Mouse (Mus musculus) liver, adult (tissue): Measurements from ENCODE around the gene C2cd4c.

ENCODE experiments used
- GATA4 ChIP-seq: IDR thresholded peaks from 2 replicates; pipeline ENCODE4 v1.6.1; 2014; ENCODE audit warnings: mild to moderate bottlenecking, low read length; ENCODE audit not compliant: insufficient replicate concordance

The C2cd4c gene

GRCm38 (mm10) chr10:79625398-79625797, 11.6 kb upstream of the C2cd4c start:
- TF ChIP-seq GATA4: no peak

DNA sequence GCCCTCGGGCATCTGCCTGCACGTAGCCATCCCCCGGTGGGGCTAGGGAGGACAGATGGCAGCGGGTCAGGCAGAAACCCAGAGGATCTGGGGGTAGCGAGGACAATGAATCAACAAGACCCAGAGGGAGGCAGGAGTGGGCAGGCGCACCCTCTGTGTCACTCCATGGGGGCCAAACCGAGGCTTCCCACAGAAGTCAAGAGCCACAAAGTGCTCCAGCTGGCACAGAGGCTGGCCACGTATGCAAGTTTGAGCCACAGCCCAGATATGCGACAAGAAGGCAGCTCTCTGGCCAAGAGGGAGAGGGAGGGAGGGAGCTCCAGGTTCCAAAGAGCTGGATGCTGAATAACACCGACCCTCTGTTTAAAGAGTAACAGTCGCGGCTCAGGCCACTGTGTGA, 10.1 kb upstream of the C2cd4c start:
- no peak for TF ChIP-seq GATA4

GRCm38 (mm10) chr10:79616376-79616775, 2.6 kb upstream of the C2cd4c start:
- TF ChIP-seq GATA4: no peak

GRCm38 (mm10) chr10:79615860-79616259, 2.0 kb upstream of the C2cd4c start:
- TF ChIP-seq GATA4: no peak

DNA sequence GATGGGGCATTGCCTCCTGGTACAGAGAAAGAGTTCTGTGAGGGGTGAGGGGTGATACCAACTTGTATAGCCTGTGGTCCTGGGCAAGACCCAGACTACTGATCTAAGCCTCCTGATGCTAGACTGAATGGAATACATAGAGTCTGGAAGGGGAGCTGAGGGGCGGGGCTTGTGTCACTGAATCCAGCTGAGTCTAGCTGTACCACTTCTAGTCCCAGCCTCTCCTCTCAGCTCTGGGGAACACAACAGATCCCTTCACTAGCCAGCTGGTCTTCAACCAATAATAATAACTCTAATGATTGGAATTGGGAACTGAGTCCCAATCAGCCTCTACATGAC, 449 bp upstream of the C2cd4c start:
- TF ChIP-seq GATA4: no peak

DNA sequence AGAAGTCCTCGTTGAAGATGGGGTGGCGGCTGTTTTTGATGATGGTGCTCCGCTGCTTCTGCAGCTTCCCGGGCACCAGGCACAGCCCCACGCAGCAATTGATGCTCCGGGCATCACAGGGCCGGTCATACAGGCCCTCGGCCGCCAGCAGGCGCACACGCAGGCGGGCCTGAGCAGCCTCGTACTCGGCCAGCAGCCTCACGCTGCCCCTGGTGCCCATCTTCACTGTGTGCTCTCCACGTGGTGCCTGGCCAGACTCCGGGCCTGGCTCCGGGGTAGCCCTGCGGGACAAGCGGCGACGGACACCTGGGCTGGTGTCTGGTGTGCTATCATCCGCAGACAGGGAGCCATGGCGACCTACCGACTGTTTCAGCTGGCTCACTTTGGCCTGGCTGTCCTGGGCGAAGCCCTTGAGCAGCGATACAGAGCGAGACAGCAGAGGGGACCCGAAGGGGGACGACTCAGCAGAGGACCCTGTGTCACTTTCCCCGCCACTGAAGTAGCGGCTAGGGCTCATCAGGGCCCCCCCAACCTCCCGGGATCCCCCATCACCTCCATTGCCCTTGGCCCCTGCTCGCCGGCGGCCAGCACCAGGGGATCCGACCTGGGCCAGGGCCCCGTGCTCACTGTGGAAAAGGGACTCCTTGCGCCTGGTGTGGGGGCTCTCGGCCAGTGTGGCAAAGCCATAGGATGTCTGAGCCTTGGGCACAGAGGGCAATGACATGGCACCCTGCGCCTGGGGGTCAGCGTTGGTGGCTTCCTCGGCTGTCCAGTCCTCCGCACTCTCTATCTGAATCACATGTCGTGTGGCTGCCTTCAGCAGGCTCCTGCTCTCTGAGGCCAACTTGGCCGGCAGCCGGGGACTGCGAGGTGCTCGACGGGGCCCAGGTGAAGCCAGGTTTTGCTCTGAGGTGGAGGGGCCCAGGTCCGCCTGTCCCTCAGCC, 1.4 kb downstream of the C2cd4c start:
- no peak for TF ChIP-seq GATA4

DNA sequence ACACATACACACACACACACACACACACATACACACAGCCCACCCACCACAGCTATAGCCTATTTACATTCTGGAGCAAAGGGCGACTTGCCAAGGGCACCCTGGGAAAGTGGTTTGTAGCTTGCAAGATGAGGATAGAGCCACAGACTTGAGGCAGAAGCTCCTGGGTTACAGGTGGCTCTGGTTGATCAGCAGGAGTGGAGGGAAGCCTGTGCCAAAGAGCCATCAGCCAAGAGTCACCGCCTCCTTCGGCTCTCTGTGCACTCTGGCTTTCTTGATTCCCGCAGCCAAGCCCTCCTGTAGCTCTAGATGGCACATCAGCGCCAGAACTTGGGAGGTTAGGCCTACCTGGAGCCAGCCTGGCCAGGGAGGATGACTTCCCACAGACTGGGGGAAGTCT, 2.5 kb downstream of the C2cd4c start:
- TF ChIP-seq GATA4: no peak

DNA sequence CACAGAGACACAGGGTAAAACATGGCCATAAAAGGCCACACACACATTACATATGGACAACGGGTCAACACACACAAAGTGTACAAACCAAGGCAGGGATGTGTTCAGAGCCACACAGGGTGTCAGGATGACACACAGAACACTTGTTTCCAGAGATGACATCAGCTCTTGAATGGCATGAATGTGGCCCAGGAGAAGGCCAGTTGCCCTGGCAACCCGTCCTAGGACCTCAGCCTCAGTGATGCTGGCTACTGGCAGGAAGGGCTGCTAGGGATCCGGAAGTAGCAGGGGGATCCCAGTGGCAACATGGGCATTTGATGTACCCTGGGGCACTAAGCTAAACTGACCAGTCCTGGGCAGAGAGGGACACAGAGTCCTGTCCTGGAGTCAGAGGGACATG, 4.5 kb downstream of the C2cd4c start:
- no peak for TF ChIP-seq GATA4

DNA sequence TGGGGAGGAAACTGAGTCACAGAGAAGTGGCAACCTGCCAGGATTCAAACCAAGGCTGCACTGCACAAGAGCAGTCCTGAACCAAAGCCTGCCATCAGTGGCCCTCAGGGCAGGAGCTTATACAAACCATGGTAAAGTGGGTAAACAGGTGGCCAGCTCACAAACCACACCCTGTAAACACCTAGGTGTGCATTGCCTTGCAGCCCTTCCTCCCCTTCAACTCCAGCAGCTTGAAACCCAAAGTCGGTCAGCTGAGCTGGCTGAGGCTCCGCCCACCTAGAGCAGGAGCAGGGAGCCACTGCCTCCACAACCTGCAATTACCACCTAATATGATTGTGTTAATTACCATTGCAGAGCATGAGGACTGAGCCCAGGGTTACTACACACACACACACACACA, 5.9 kb downstream of the C2cd4c start:
- no peak for TF ChIP-seq GATA4

DNA sequence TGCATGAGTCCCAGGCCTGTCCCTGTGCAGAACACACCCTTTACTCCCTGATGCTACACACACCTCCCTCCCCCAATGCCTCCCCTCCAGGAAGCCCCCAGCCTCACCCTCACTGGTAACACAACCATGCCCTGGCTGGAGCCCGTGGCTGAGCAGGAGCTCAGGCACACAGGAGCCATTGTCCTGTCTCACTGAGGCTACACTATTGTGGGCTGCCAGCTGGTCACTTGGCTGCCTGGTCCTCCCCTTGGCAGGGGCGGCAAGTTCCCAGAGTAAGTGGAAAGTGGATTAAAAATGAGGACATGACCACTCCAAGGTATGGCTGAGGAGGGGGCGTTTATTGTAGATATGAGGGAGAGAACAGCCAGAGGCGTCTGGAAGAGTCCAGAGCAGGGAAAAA, 7.3 kb downstream of the C2cd4c start:
- no peak for TF ChIP-seq GATA4

GRCm38 (mm10) chr10:79597936-79598230, 15.9 kb downstream of the C2cd4c start:
- TF ChIP-seq GATA4: no peak

- TF ChIP-seq GATA4: no peak
Measured at GRCm38 (mm10) chr10:79597051-79597935, 16.5 kb downstream of the C2cd4c start.

- no peak for TF ChIP-seq GATA4
Measured at GRCm38 (mm10) chr10:79595590-79595929, 18.3 kb downstream of the C2cd4c start.

DNA sequence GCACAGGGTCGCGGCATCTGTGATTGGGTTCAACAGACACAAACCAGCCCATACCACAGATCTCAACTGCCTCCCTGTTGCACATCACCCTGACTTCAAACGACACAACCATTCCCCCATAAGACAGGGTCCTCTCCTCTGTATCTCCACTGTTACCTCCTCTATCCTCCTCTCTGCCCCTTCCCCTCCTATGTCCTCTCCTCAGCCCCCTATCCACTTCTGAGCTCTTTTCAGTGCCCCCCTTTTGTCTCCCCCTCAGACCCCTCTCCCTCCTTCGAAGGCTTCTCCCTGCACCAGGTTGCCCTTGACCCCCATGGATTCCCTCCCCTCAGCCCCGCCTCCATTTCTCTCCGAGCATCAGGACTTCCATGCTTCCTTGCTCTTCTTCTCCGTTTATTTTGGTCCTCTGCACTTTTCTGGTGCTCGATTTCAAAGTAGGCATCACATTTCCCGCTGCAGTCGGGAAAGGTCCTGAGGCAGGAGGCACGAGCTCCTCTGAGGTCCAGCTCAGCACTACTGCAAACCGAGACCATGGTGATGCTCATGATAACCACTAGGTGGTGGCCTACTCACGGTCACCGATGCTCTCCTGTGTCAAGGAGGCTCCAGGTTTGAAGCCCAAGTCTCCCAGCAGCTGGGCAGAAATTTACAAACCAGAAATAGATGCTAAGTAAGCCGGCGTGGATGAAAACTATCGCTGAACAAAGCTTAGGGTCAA, 18.8 kb downstream of the C2cd4c start:
- no peak for TF ChIP-seq GATA4

- no peak for TF ChIP-seq GATA4
Measured at GRCm38 (mm10) chr10:79594111-79594510, 19.7 kb downstream of the C2cd4c start.

DNA sequence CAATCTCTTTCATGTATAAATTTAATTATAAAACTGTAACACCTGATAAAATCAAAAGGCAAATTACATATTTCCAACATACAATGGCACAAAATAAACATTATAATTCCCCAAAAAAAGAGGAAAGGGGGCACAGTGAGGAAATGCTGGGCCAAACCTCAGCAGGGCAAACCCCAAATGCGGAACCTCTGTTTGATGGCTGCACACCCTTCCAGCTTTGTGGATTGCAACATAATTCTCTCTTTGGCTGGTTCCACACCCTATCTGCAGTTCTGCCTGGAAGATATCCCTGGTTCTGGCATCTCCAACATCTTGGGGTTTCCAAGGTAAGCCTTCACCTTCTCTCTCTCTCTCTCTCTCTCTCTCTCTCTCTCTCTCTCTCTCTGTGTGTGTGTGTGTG, 23.1 kb downstream of the C2cd4c start:
- TF ChIP-seq GATA4: no peak
